Mouse (Mus musculus): ENCODE results near the gene Gm7029. TPM values are rescaled to one million over a fixed set of nuclear protein-coding genes. Genes with fewer than 3 reads are reported as not detected.
"Not testable (repeated sequence)": the region's sequence is repeated elsewhere in the genome, so short reads cannot be mapped to it uniquely, and the experiment has no call there.

Gm7029 gene
- total RNA-seq (2014; fragmentation: Nextera tagmentation): not detected in 2 replicates
- total RNA-seq (2017): not detected in 2 replicates

GRCm38 (mm10) chr17:33873537-33873936, at the start of gene Gm7029:
Gene Gm7029 (plus strand): TSS chr17:33873837.
- not testable (repeated sequence) for ATAC-seq (replicated peaks; ENCODE audit: poor library complexity, severe bottlenecking)

DNA sequence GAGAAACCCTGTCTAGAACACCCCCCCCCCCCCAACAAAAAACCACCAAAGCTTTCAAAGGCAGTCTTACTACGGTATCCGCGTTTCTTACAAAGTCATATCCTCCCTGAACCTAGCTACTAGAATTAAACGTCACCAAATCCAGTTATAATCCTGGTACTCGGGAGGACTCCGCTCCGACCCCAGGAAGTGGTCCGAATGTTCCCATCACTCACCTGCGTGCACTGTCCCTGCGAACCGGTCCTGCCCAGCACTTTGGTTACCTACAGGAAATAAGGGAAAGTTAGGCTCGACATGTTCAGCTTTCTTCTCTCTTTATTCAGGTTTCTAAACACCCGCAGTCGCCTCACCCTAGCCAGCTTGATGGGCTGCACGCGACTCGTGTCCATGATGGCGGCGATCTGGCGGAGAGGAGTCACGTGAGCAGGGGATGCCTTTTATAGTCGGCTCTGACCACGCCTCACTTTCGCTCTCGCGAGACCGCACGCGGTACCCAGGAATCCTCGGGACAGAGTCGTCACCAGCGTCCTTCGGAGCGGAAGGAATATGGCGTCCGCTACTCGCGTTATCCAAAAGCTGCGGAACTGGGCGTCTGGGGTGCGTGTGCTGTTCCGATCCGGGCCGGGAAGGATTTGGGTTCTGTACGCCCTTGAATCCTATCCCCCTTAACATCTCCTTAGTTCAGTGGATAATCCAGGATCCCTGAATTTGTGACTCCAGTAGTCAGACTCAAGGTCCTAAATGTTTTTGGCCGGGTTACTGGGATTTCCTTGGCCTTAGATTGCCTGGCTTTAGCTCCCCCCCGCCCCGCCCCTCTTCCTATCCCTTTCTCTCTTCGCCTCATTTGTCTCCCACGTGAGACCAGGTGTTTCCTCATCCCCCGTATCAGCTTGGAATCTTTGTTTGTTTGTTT, 49.3 kb upstream of the Gm7029 start, which contains the start of the genes Rps28 and Ndufa7:
Gene Rps28 (minus strand): TSS at position 479 of the 913 bp plus-strand sequence.
Gene Ndufa7 (plus strand): TSS at position 489 of the 913 bp plus-strand sequence.
- ATAC-seq (replicated peaks; ENCODE audit: poor library complexity, severe bottlenecking): peak; percentile 96

- not testable (repeated sequence) for ATAC-seq (replicated peaks; ENCODE audit: poor library complexity, severe bottlenecking)
These were observed 48.7 kb upstream of the Gm7029 start for GRCm38 (mm10) chr17:33824997-33825330.

GRCm38 (mm10) chr17:33825462-33825861, 48.2 kb upstream of the Gm7029 start:
- no peak for ATAC-seq (replicated peaks; ENCODE audit: poor library complexity, severe bottlenecking)

DNA sequence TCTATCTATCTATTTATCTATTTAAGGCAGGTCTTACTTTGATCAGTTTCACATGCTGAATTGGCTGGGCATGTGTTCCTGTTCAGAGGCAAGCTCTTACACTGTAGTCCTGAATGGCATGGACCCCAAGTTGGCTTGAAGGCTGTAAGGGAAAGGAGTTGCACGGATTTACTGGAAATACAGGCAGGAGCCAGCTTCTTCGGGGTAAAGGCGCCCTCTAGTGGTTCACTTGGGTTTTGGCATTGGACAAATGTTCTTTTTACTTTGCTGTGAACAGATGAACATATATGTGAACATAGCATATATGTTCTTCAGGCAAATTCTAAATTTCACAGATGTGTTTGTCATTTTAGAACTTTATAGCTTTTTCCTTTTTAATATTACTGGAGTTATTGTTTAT, 46.8 kb upstream of the Gm7029 start:
- ATAC-seq (replicated peaks; ENCODE audit: poor library complexity, severe bottlenecking): peak; percentile 47

DNA sequence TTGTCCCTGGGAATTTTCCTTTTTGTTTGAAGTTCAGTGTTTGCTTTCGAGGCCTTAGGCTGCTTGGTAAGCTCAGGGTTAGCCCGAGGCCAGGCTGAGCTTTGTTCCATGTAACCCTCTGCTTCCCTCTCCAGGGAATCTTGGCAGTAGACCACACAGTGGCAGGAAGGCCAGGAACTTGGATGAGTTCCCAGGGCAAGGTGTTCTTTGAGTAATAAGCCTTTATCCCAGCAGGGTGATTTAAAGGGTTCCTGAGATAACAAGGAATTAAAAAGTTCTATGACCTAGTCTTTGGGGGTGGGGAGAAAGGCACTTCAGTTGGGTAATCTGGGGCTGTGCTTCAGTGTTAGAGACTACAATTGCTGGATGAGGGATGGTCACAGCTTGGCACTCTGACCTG, 44.7 kb upstream of the Gm7029 start:
- ATAC-seq (replicated peaks; ENCODE audit: poor library complexity, severe bottlenecking): no peak

DNA sequence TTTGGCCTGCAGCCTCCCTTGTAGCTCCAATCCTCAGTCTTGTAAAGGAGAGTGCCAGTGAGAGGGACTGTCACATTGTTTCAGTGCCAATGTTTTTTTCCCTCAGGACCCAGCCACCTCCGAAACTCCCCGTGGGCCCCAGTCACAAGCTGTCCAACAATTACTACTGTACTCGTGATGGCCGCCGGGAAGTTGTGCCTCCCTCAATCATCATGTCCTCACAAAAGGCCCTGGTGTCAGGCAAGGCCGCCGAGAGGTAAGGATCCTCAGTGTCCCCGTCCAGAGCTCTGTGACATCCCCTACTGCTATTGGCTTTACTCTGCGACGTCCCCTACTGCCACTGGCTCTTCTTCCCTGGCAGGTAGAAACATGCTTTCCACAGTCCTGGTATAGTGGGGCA, 44.1 kb upstream of the Gm7029 start:
- ATAC-seq (replicated peaks; ENCODE audit: poor library complexity, severe bottlenecking): no peak

DNA sequence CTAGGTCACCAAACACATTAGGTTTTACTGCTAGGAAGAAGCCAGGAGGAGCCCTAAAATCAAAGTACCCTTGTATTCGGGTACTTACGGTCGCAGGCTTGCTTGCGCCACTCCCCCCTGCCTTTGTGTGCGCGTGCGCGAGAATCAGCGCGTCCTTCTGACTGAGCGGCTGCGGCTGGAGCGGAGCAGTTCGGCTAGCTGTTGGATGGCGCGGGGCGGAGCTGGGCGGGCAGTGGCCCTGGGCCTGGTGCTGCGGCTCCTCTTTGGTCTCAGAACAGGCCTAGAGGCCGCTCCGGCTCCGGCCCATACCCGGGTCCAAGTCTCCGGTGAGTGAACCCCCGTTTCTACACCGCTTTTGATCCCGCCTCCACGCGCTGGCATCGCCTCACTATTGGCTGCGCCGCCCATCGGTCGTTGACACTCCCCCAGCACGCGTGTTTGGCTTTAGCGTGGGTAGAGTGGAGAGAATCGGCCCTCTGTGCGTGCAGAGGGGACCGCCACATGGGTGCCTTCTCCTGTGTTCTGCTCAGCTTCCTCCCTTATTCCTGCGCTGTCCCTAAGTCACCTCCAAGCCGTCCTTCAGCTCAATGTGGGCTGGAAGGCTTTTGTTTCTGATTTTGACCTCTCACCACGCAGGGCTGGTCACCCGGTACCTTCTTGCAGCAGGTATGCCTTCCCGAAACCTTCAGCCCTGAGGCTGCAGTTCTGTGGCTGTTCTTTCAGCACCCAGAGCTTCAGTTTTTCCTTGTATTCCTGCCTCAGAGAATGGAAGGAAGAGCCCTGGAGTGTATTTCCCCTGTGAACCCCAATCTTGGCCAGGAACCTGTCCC, 30.5 kb upstream of the Gm7029 start, which contains the start of gene Cd320:
Gene Cd320 (plus strand): TSS at position 126 of the 830 bp plus-strand sequence.
- ATAC-seq (replicated peaks; ENCODE audit: poor library complexity, severe bottlenecking): peak; percentile 89

- ATAC-seq (replicated peaks; ENCODE audit: poor library complexity, severe bottlenecking): 0 out of 2 replicates have a peak, but pooled peaks have one; percentile 10
These were observed 29.4 kb upstream of the Gm7029 start for GRCm38 (mm10) chr17:33844196-33844595.

GRCm38 (mm10) chr17:33848139-33848538, 25.5 kb upstream of the Gm7029 start:
- ATAC-seq (replicated peaks; ENCODE audit: poor library complexity, severe bottlenecking): no peak

DNA sequence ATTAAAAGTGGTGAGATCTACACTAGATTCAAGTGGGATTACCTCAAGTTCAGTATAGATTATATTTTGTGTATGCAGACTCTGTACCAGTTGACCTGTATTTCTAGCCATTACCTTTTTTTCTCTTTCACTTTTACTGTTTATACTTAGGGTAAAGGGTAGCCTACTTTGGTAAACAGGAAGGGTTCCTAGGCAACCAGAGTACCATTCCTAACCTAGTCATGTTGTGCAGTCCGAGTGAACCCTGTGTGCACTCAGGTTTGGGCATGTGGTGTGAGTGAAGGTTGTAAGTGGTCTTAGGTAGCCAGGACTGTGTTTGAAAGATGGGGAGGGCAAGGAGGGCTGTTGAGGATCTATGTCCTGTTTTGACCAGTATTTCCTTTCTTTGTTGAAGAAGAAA, 22.3 kb upstream of the Gm7029 start:
- ATAC-seq (replicated peaks; ENCODE audit: poor library complexity, severe bottlenecking): no peak

GRCm38 (mm10) chr17:33857816-33858215, 15.8 kb upstream of the Gm7029 start:
- ATAC-seq (replicated peaks; ENCODE audit: poor library complexity, severe bottlenecking): no peak

- ATAC-seq (replicated peaks; ENCODE audit: poor library complexity, severe bottlenecking): peak; percentile 92
These were observed 8.2 kb upstream of the Gm7029 start for GRCm38 (mm10) chr17:33865330-33866030.

GRCm38 (mm10) chr17:33874411-33874810, 774 bp downstream of the Gm7029 start:
- no peak for ATAC-seq (replicated peaks; ENCODE audit: poor library complexity, severe bottlenecking)

DNA sequence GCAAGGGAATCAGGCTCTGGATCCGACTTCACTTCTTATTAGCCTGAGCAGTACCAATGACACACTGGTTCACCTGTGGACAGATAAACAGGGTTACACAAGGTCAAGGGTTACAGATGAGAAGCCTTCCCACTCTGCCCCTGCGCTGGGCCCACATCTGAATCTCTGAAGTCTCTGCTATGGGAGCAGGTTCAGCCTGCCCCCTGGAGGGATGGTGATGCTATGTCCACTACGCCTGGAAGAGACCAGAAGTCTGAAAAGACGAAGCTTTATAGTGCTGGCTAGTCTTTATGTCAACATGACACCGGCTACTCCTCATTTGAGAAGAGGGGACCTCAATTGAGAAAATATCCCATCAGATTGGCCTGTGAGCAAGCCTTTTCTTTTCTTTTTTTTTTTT, 2.2 kb downstream of the Gm7029 start:
- not testable (repeated sequence) for ATAC-seq (replicated peaks; ENCODE audit: poor library complexity, severe bottlenecking)

- not testable (repeated sequence) for ATAC-seq (replicated peaks; ENCODE audit: poor library complexity, severe bottlenecking)
These were observed 10.7 kb downstream of the Gm7029 start for GRCm38 (mm10) chr17:33884320-33884719.

GRCm38 (mm10) chr17:33887802-33888201, 14.2 kb downstream of the Gm7029 start:
- not testable (repeated sequence) for ATAC-seq (replicated peaks; ENCODE audit: poor library complexity, severe bottlenecking)

- ATAC-seq (replicated peaks; ENCODE audit: poor library complexity, severe bottlenecking): not testable (repeated sequence)
These were observed 14.6 kb downstream of the Gm7029 start for GRCm38 (mm10) chr17:33888230-33888629.

GRCm38 (mm10) chr17:33889941-33890532, 16.4 kb downstream of the Gm7029 start:
- not testable (repeated sequence) for ATAC-seq (replicated peaks; ENCODE audit: poor library complexity, severe bottlenecking)

Measured in granulocyte monocyte progenitor cell, adult 5-6 weeks (primary cell).